Mouse (Mus musculus) lung, embryonic 16.5 days (tissue): ENCODE measurements around the gene Atp1b3. TPM values are rescaled to one million over a fixed set of nuclear protein-coding genes. Genes with fewer than 3 reads are reported as not detected.
"Not testable (repeated sequence)": the region's sequence is repeated elsewhere in the genome, so short reads cannot be mapped to it uniquely, and the experiment has no call there.

Experiments
- ATAC-seq: fragments of 200-750 bp; cut with Nextera tagmentation; 2 replicates; pipeline ENCODE4 v1.8.0; 2017; ENCODE audit warnings: low read depth, mild to moderate bottlenecking, moderate library complexity
- H3K27ac ChIP-seq: fragments of 300-500 bp; sonication (generic); 2 replicates; pipeline ENCODE4 v1.5.1; 2014; ENCODE audit warnings: mild to moderate bottlenecking, control low read depth, low read length
- H3K27me3 ChIP-seq: fragments of 300-500 bp; sonication (generic); 2 replicates; pipeline ENCODE4 v1.6.1; 2014; ENCODE audit warnings: low read depth, low read length, mixed read lengths; ENCODE audit not compliant: control insufficient read depth, insufficient read depth
- H3K36me3 ChIP-seq: fragments of 300-500 bp; sonication (generic); 2 replicates; pipeline ENCODE4 v1.6.1; 2014; ENCODE audit warnings: low read length; ENCODE audit not compliant: control insufficient read depth, insufficient read depth
- H3K4me1 ChIP-seq: fragments of 300-500 bp; sonication (generic); replicated peaks from 2 replicates; pipeline ENCODE4 v1.6.1; 2014; ENCODE audit warnings: low read length, mixed read lengths; ENCODE audit not compliant: control insufficient read depth, insufficient read depth
- H3K4me2 ChIP-seq: fragments of 300-500 bp; sonication (generic); 2 replicates; pipeline ENCODE4 v1.6.1; 2014; ENCODE audit warnings: low read depth, low read length, control low read depth
- H3K4me3 ChIP-seq: fragments of 300-500 bp; sonication (generic); 2 replicates; pipeline ENCODE4 v1.5.1; 2014; ENCODE audit warnings: mild to moderate bottlenecking, low read length, control low read depth
- H3K9ac ChIP-seq: fragments of 300-500 bp; sonication (generic); 2 replicates; pipeline ENCODE4 v1.6.1; 2014; ENCODE audit warnings: low read length, control low read depth
- H3K9me3 ChIP-seq: fragments of 300-500 bp; sonication (generic); 2 replicates; pipeline ENCODE4 v1.6.1; 2016; ENCODE audit warnings: low read length; ENCODE audit not compliant: control insufficient read depth
- WGBS: fragments of 180-500 bp; shearing (Covaris S2); extraction: QIAGEN DNeasy Blood & Tissue Kit; methylation state at CpG from one replicate; pipeline ENCODE4 v1.1.7; 2014; 5-methylcytosine and 5-hydroxymethylcytosine counted together
- polyA plus RNA-seq: library from polyadenylated mRNA; unstranded; fragments of >200 nt; fragmentation: Nextera tagmentation; extraction: Ambion mirVana; gene quantifications from 2 replicates; pipeline ENCODE4 v1.2.1, GENCODE M21; 2015

Atp1b3 gene
- polyA plus RNA-seq, 1 experiment from 2014 or later = 188 TPM

- no peak overlapping the region for H3K27ac ChIP-seq
- H3K9ac ChIP-seq = no peak overlapping the region
- no peaks in the 10 kb centered on the region for H3K36me3 ChIP-seq
- no peaks in the 10 kb centered on the region for H3K9me3 ChIP-seq
- no peak for ATAC-seq
- H3K27me3 ChIP-seq = no peaks in the 10 kb centered on the region
- peaks cover under 1% of the 10 kb centered on the region for H3K4me1 ChIP-seq
- H3K4me2 ChIP-seq = no peak overlapping the region
- WGBS = 50% methylated on average over 3 of the region's 3 CpGs
- H3K4me3 ChIP-seq = no peak overlapping the region
These were observed 11.6 kb upstream of the Atp1b3 start for GRCm38 (mm10) chr9:96375819-96376218.

DNA sequence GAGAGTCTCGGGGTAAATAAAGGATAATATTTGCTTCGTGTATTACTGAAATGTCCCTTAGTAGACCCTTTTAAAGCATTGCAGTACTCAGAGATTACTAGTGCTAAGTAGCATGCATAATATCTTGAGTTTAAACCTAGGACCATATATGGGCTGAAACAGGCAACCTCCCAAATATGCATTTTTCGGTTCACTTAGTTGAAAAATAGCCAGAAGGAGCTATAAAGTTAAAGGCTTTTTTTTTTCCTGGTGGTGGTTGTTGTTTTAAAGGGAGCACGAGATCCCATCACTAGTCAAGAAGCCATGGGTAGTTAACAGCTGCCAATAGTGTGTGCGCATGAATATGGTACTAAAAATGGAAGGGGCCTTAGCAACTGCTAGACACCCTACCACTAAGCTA, 6.8 kb upstream of the Atp1b3 start:
- H3K27ac ChIP-seq = no peak overlapping the region
- H3K27me3 ChIP-seq = no peaks in the 10 kb centered on the region
- H3K4me1 ChIP-seq = no peaks in the 10 kb centered on the region
- WGBS = 62% methylated on average over 5 of the region's 5 CpGs
- peak; percentile 38; the same call in 1 of the 2 replicates for ATAC-seq
- no peak overlapping the region for H3K4me3 ChIP-seq
- H3K9me3 ChIP-seq = no peaks in the 10 kb centered on the region
- H3K4me2 ChIP-seq = no peak overlapping the region
- H3K36me3 ChIP-seq = no peaks in the 10 kb centered on the region
- no peak overlapping the region for H3K9ac ChIP-seq

DNA sequence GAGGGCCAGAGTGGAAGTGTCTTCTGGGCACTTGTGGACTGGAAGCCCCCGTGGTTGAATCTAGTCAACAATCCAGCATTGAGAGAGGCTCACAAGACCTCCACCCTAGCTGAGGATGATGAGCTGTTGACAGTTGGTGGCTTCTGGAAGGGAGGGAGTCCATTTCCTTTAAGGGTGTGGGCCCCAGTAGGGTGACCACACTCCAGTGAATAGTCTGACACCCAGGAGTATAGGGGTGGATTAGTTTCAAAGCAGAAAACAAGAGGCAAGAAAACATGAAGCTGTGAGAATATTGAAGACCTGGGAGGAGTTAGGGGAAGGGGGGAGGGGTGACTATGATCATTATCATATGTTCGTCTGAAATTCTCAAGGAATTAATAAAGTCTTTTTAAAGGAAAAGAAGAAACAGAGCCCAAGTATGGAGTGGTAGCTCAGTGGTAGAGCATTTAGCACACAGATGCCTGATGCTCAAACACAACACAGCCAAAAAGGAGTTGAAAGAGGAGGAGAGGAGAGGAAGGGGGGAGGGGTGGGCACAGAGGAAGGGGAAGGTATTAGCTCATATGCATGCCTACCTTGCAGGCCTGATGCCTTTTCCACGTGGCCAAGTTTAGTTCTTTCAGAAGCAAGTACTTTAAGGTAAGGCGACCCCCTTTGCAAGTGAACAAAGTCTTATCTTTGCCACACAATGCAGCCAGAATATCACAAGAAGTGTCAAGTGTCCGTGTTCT, 5.6 kb upstream of the Atp1b3 start:
- H3K9ac ChIP-seq = no peak overlapping the region
- no peaks in the 10 kb centered on the region for H3K4me1 ChIP-seq
- H3K9me3 ChIP-seq = no peaks in the 10 kb centered on the region
- 29% methylated on average over 5 of the region's 5 CpGs for WGBS
- no peaks in the 10 kb centered on the region for H3K27me3 ChIP-seq
- 0 out of 2 replicates have a peak, but pooled peaks have one; percentile 18 for ATAC-seq
- no peak overlapping the region for H3K4me3 ChIP-seq
- no peaks in the 10 kb centered on the region for H3K36me3 ChIP-seq
- no peak overlapping the region for H3K4me2 ChIP-seq
- no peak overlapping the region for H3K27ac ChIP-seq

DNA sequence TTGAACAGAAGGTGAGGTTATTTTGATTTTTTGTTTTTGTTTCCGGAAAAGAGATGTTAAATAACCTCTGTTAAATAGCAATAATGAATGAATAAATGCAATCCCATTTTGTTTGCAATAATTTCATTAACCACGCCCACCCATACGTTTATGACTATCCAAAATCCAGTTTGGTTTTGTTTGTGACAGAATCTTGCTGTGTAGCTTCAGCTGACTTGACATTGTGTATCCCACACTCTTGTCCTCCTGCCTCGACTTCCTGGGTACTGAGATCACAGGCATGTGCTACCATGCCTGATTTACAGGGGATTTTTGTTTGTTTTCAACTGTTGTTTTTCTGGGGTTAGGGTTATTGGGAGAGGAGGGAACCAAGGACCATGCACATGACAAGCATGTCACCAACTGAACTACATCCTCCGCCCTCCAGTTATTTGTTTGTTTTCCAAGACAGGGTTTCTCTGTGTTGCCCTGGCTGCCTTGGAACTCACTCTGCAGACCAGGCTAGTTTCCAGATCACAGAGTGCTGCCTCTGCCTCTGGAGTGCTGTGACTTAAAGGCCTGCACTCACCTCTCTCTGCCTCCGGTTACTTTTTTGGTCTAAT, 1.1 kb upstream of the Atp1b3 start:
- no peaks in the 10 kb centered on the region for H3K9me3 ChIP-seq
- H3K36me3 ChIP-seq = no peaks in the 10 kb centered on the region
- no peak overlapping the region for H3K27ac ChIP-seq
- H3K4me2 ChIP-seq = no peak overlapping the region
- H3K9ac ChIP-seq = no peak overlapping the region
- no peaks in the 10 kb centered on the region for H3K27me3 ChIP-seq
- whole genome bisulfite sequencing = 56% methylated on average over 6 of the region's 6 CpGs
- H3K4me1 ChIP-seq = peaks cover 17% of the 10 kb centered on the region
- no peak overlapping the region for H3K4me3 ChIP-seq
- ATAC-seq = no peak

DNA sequence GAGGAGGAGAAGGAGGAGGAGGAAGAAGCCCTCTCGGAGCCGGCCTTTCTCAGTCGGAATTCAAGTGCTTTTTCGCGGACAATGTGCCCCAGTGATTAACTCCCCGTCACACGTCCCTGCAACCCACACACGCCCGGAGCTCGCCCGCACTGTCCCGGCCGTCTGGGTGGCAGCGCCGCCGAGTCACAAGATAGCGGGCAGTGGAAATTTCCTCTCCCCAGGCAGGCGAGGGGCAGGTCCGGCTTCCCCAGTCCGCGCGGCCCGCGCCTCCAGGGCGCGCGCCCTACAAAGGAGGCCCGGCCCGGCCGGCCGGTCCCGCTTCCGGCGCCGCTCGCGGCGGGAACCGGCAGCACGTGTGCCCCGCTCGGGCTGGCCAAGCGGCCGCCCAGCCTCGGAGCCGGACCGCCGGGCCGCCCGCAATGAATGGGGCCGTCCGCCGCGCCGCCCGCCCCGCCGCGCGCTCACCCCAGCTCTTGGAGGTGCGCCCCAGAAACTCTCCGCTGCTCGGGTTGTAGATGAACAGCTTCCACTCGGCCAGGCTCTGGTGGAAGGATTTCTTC, 581 bp downstream of the Atp1b3 start:
- peak overlapping the region; percentile 88 for H3K4me3 ChIP-seq
- peak; percentile 68 for ATAC-seq
- H3K36me3 ChIP-seq = no peaks in the 10 kb centered on the region
- H3K4me1 ChIP-seq = peaks cover 17% of the 10 kb centered on the region
- peak overlapping the region; percentile 76 for H3K4me2 ChIP-seq
- no peaks in the 10 kb centered on the region for H3K27me3 ChIP-seq
- peak overlapping the region; percentile 87 for H3K9ac ChIP-seq
- peak overlapping the region; percentile 96 for H3K27ac ChIP-seq
- under 1% methylated on average over 56 of the region's 64 CpGs for WGBS
- H3K9me3 ChIP-seq = no peaks in the 10 kb centered on the region

DNA sequence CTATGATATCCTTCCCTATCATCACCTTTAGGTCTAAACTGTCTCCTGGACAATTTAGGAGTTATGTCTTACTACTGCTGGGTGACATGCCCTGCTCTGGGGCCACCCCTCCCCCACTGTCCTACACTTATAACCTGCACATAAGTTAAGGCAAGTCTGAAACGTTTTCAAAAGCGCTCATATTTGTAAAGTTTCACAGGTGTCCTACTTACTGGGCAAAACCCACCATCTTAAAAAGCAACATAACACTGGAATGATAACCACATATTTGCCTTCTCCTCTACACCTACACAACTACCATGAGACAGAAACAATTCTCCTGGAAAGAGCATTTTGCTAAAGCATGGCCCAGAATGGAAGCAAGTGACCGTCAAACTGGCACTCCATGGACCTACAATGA, 4.2 kb downstream of the Atp1b3 start:
- no peak overlapping the region for H3K4me2 ChIP-seq
- no peaks in the 10 kb centered on the region for H3K9me3 ChIP-seq
- H3K36me3 ChIP-seq = no peaks in the 10 kb centered on the region
- no peak for ATAC-seq
- no peak overlapping the region for H3K4me3 ChIP-seq
- peaks cover 23% of the 10 kb centered on the region for H3K4me1 ChIP-seq
- H3K27me3 ChIP-seq = no peaks in the 10 kb centered on the region
- no peak overlapping the region for H3K9ac ChIP-seq
- 80% methylated on average over 3 of the region's 3 CpGs for WGBS
- no peak overlapping the region for H3K27ac ChIP-seq

DNA sequence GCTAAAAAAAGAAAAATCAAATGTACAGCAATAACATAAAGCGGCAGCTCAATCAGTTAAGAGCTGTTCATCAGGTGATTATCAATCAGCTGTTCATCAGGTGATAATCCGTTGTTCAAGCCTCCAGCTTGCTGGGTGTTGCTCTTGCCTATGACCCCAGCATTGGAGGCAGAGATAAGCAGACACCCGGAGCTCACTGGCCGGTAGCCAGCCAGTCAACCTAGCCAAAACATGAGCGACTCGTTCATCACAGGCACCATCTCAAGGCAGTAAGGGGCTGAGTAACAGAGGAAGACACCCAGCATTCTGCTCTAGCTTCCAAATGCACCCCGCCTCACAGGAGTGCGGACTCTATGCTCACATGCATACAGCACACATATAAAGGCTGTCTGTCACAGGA, 10.4 kb downstream of the Atp1b3 start:
- WGBS = 40% methylated on average over 8 of the region's 8 CpGs
- H3K36me3 ChIP-seq = peaks cover 4% of the 10 kb centered on the region; the same call in 1 of the 2 replicates
- no peaks in the 10 kb centered on the region for H3K27me3 ChIP-seq
- no peak overlapping the region for H3K9ac ChIP-seq
- ATAC-seq = peak; percentile 34; the same call in 1 of the 2 replicates
- no peak overlapping the region for H3K4me2 ChIP-seq
- peaks cover 10% of the 10 kb centered on the region for H3K4me1 ChIP-seq
- no peaks in the 10 kb centered on the region for H3K9me3 ChIP-seq
- H3K4me3 ChIP-seq = no peak overlapping the region
- H3K27ac ChIP-seq = no peak overlapping the region

DNA sequence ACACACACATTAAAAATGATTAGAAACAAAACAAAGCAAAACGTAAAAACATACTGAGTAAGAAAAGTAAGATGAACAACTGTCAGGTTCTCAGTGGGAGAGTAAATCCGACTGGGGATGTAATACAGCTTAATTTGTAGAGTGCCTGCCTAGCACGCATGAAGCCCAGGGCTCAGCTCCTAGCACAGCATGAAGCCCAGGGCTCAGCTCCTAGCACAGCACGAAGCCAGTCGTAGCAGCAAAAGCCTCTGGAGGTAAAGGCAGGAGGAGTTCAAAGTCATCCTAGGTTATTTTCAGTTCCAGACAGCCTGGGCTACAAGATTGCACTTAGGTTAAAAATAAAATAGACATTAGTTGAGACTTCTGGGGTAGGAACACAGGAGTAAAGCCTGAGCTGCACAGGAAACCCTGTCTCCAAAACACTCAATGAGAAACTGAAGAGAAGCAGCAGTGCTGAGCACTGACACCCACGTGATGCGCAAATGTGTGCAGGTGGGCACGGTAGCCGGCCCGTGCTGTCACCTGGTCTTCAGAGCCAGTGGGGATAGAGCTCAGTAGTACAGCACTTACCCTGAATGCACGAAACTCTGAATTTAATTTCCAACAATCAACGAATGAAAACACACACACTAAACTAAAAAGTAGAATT, 11.0 kb downstream of the Atp1b3 start:
- Histone ChIP-seq H3K9ac (no peak overlapping the region), H3K4me3 (no peak overlapping the region), H3K27ac (no peak overlapping the region), H3K27me3 (no peaks in the 10 kb centered on the region), H3K36me3 (peaks cover 4% of the 10 kb centered on the region; the same call in 1 of the 2 replicates), H3K4me1 (peaks cover 10% of the 10 kb centered on the region), H3K4me2 (no peak overlapping the region), H3K9me3 (no peaks in the 10 kb centered on the region)
- WGBS = 83% methylated on average over 12 of the region's 12 CpGs
- ATAC-seq = no peak

DNA sequence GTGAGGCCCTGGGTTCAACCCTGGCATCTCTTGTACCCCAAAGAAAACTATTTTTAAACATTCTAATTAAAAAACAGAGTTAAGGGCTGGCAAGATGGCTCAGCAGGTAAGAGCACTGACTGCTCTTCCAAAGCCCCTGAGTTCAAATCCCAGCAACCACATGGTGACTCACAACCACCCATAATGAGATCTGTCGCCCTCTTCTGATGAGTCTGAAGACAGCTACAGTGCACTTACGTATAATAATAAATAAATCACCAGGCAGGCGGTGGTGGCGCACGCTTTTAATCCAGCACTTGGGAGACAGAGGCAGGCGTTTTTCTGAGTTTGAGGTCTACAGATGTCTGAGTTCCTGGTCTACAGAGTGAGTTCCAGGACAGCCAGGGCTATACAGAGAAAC, 12.5 kb downstream of the Atp1b3 start:
- not testable (repeated sequence) for H3K9me3 ChIP-seq, H3K9ac ChIP-seq, H3K4me3 ChIP-seq, H3K27me3 ChIP-seq, H3K27ac ChIP-seq, H3K36me3 ChIP-seq, H3K4me2 ChIP-seq, ATAC-seq
- WGBS = 87% methylated on average over 6 of the region's 6 CpGs
- H3K4me1 ChIP-seq = peaks cover 10% of the 10 kb centered on the region
